Mouse (Mus musculus): ENCODE results near the gene Smr2. TPM values are rescaled to one million over a fixed set of nuclear protein-coding genes. Genes with fewer than 3 reads are reported as not detected.
"Not testable (repeated sequence)": the region's sequence is repeated elsewhere in the genome, so short reads cannot be mapped to it uniquely, and the experiment has no call there.

Smr2 gene
- not detected for total RNA-seq (2021)

GRCm38 (mm10) chr5:88086256-88086655 is at the start of gene Smr2:
Smr2 (plus strand) TSS chr5:88086556.
- intact Hi-C loops (cut with DNase I); DNase-seq (ENCODE audit: extremely low spot score in 1 of 2, low spot score in 2 of 2): not testable (repeated sequence)

DNA sequence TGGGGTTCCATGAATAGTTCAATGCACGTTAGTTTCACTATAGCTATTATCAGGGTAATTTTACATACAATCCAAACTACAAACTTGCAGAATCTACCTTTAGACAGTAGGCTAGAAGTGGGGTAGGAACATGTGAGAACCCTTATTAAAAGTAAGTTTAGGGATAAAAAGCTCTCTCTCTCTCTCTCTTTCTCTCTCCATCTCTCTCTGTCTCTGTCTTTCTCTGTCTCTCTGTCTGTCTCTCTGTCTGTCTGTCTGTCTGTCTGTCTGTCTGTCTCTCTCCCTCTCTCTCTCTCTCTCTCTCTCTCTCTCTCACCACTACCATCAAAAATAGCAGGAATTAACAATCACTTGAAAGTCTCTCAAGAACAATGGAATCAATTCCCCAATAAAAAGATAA is 25.1 kb downstream of the Smr2 start, which contains the start of gene Gm11116:
Gene Gm11116 (minus strand): TSS at position 101 of the 400 bp plus-strand sequence.
- no peak for DNase-seq (ENCODE audit: extremely low spot score in 1 of 2, low spot score in 2 of 2)
- intact Hi-C loops (cut with DNase I), result no loop called here

DNA sequence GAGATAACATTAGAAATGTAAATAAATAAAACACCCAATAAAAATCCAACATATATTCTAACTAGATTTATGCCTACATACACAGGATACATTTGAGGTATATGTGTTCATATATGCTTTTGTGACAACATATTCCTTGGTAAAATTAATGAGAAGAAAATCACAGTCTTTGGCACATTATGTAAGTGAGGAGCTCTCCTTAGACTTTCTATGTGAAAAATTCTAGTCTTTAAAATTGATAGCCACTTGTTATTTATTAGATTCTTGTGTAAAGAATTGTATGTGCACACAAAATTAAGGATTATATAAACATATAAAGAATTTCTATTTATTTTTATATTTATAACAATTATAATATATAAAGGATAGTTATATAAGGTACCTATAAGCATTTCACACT is 67.6 kb downstream of the Smr2 start, which contains the start of gene Gm11115:
Gene Gm11115 (minus strand): TSS at position 101 of the 400 bp plus-strand sequence.
- no peak for DNase-seq (ENCODE audit: extremely low spot score in 1 of 2, low spot score in 2 of 2)
- intact Hi-C loops (cut with DNase I), result no loop called here

Other genes with a start within 250 kb of the Smr2 start
- not detected for gene Odam, start 201.5 kb upstream of the Smr2 start, total RNA-seq (2021)
- gene Csn3, start 161.0 kb upstream of the Smr2 start, total RNA-seq (2021), result not detected
- gene 2310003L06Rik, start 117.1 kb upstream of the Smr2 start, total RNA-seq (2021), result not detected
- not detected for gene Gm28434, start 117.0 kb upstream of the Smr2 start, total RNA-seq (2021)
- not detected for gene Cabs1, start 107.1 kb upstream of the Smr2 start, total RNA-seq (2021)
- not detected for gene Smr3a, start 84.0 kb upstream of the Smr2 start, total RNA-seq (2021)
- gene Gm11116, start 25.0 kb downstream of the Smr2 start, total RNA-seq (2021), result not detected
- gene Gm11115, start 67.5 kb downstream of the Smr2 start, total RNA-seq (2021), result not detected
- not detected for gene Gm7714, start 182.4 kb downstream of the Smr2 start, total RNA-seq (2021)
- not detected for gene Prol1, start 230.8 kb downstream of the Smr2 start, total RNA-seq (2021)

Measured in left cerebral cortex, postnatal 10 days (tissue).